Mouse (Mus musculus): ENCODE measurements around the gene Mettl25.

The Mettl25 gene

GRCm38 (mm10) chr10:105753831-105754605, 87.2 kb downstream of the Mettl25 start:
- in situ Hi-C loops (cut with MboI, MseI), result no loop called here

GRCm38 (mm10) chr10:105746019-105746418, 95.2 kb downstream of the Mettl25 start:
- in situ Hi-C loops (cut with MboI, MseI), result no loop called here

- in situ Hi-C loops (cut with MboI, MseI), result no loop called here
Measured at GRCm38 (mm10) chr10:105741736-105742135, 99.4 kb downstream of the Mettl25 start.

- in situ Hi-C loops (cut with MboI, MseI), result no loop called here
Measured at GRCm38 (mm10) chr10:105738942-105739341, 102.2 kb downstream of the Mettl25 start.

GRCm38 (mm10) chr10:105727798-105728197, 113.4 kb downstream of the Mettl25 start:
- in situ Hi-C loops (cut with MboI, MseI), result no loop called here

- in situ Hi-C loops (cut with MboI, MseI), result no loop called here
Measured at GRCm38 (mm10) chr10:105727353-105727752, 113.8 kb downstream of the Mettl25 start.

- in situ Hi-C loops (cut with MboI, MseI), result no loop called here
Measured at GRCm38 (mm10) chr10:105714844-105715243, 126.3 kb downstream of the Mettl25 start.

GRCm38 (mm10) chr10:105714366-105714765, 126.8 kb downstream of the Mettl25 start:
- in situ Hi-C loops (cut with MboI, MseI), result no loop called here

GRCm38 (mm10) chr10:105713222-105713621, 128.0 kb downstream of the Mettl25 start:
- in situ Hi-C loops (cut with MboI, MseI), result no loop called here
